Mouse (Mus musculus): ENCODE measurements around the gene Irgm2. TPM values are rescaled to one million over a fixed set of nuclear protein-coding genes. Genes with fewer than 3 reads are reported as not detected.
"Not testable (repeated sequence)": the region's sequence is repeated elsewhere in the genome, so short reads cannot be mapped to it uniquely, and the experiment has no call there.

Gene Irgm2
- polyA plus RNA-seq, 1 experiment from 2014 or later = 1.5 TPM

DNA sequence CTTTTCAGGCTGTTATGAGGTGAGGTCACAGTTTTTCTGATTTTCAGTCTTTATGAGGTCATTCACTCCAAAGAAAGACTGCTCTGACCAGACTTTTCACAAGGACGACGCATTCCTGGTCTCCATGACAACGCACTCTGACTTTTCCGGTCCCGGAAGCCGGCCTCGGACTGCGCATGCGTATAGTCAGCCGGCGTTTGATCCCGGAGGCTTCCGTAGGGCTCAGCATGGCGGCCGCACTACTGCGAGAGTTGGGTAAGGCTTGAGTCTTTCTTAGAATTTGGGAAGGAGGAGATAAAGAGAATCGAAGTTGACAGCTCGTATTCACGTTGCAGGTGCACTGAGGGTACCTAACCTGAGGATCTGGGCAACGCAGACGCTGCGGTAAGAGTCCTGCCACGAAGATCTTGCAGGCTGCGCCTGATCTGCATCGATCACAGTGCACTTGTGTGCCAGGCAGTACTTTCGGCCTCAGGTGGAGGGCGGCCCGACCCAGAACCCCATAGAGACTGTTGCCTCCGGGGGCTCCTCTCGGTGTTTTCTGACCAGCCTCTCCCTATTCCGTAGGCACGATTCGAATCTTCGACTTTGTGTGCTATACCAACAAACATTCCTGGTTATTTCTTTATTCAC lies 27.8 kb upstream of the Irgm2 start, which contains the start of gene Mrpl22:
Gene Mrpl22 (plus strand): TSS at position 203 of the 633 bp plus-strand sequence.
- H3K9ac ChIP-seq (replicated peaks; ENCODE audit: low read length) = peak within 1 kb of the TSS; percentile 83
- no peak within 1 kb of the TSS; the same call in 1 of the 2 replicates for H3K27ac ChIP-seq (replicated peaks; ENCODE audit: low read depth, low read length)
- no peaks in the 10 kb centered on the region for H3K4me1 ChIP-seq (ENCODE audit: control insufficient read depth, insufficient read depth, low read length)
- WGBS = under 1% methylated on average over 34 of the region's 34 CpGs
- ATAC-seq (replicated peaks; ENCODE audit: insufficient number of reproducible peaks, low FRiP score, low TSS enrichment, low read depth) (peak; percentile 63), DNase-seq (ENCODE audit: low spot score) (peak; percentile 99)
- peak within 1 kb of the TSS; percentile 71 for H3K4me3 ChIP-seq (ENCODE audit: low read depth, low read length)
- peak within 1 kb of the TSS; percentile 72 for H3K4me2 ChIP-seq (ENCODE audit: low read depth, low read length)
- H3K36me3 ChIP-seq (replicated peaks; ENCODE audit: control insufficient read depth, insufficient read depth, low read depth, low read length) = no peaks in the 10 kb centered on the region; the same call in 1 of the 2 replicates
- no peaks in the 10 kb centered on the region for H3K9me3 ChIP-seq (replicated peaks; ENCODE audit: control insufficient read depth, low read length)
- no peaks in the 10 kb centered on the region for H3K27me3 ChIP-seq (ENCODE audit: control insufficient read depth, insufficient read depth, low read length)

DNA sequence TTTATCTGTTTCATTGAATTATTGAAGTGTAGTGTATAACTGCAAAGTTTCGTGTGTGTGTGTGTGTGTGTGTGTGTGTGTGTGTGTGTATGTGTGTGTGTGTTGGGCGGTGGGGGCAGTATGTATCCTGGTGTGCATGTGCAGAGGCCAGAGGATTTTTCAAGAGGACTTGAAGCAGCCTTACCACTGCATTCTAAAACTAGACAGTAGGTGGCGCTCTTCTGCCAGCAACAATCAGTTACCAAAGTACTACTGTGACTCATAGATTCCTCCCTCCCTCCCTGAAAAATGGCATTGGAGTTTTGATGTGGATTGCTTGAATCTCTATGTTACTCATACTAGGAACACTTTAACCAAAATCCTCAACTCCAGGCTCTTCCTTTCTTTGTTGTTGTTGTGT lies 19.9 kb upstream of the Irgm2 start:
- Histone ChIP-seq H3K36me3 (replicated peaks; ENCODE audit: control insufficient read depth, insufficient read depth, low read depth, low read length) (peaks cover 4% of the 10 kb centered on the region; the same call in 1 of the 2 replicates), H3K9ac (replicated peaks; ENCODE audit: low read length) (no peak overlapping the region)
- 31% methylated on average over 3 of the region's 3 CpGs for WGBS

GRCm38 (mm10) chr11:58179986-58180385 lies 19.4 kb upstream of the Irgm2 start:
- not testable (repeated sequence) for H3K9me3 ChIP-seq (replicated peaks; ENCODE audit: control insufficient read depth, low read length); H3K27me3 ChIP-seq (ENCODE audit: control insufficient read depth, insufficient read depth, low read length); H3K4me1 ChIP-seq (ENCODE audit: control insufficient read depth, insufficient read depth, low read length); H3K9ac ChIP-seq (replicated peaks; ENCODE audit: low read length); DNase-seq (ENCODE audit: low spot score); ATAC-seq (replicated peaks; ENCODE audit: insufficient number of reproducible peaks, low FRiP score, low TSS enrichment, low read depth); H3K4me2 ChIP-seq (ENCODE audit: low read depth, low read length); H3K4me3 ChIP-seq (ENCODE audit: low read depth, low read length); H3K36me3 ChIP-seq (replicated peaks; ENCODE audit: control insufficient read depth, insufficient read depth, low read depth, low read length); H3K27ac ChIP-seq (replicated peaks; ENCODE audit: low read depth, low read length)
- WGBS = 94% methylated on average over 6 of the region's 6 CpGs

More for the DNA sequence above, 19.9 kb upstream of the Irgm2 start:
- H3K27ac ChIP-seq (replicated peaks; ENCODE audit: low read depth, low read length) = no peak overlapping the region
- H3K4me3 ChIP-seq (ENCODE audit: low read depth, low read length) = no peak overlapping the region
- no peaks in the 10 kb centered on the region for H3K4me1 ChIP-seq (ENCODE audit: control insufficient read depth, insufficient read depth, low read length)
- no peaks in the 10 kb centered on the region for H3K27me3 ChIP-seq (ENCODE audit: control insufficient read depth, insufficient read depth, low read length)
- DNase-seq (ENCODE audit: low spot score) (peak; percentile 88), ATAC-seq (replicated peaks; ENCODE audit: insufficient number of reproducible peaks, low FRiP score, low TSS enrichment, low read depth) (peak; percentile 29; the same call in 1 of the 2 replicates)
- no peaks in the 10 kb centered on the region for H3K9me3 ChIP-seq (replicated peaks; ENCODE audit: control insufficient read depth, low read length)
- H3K4me2 ChIP-seq (ENCODE audit: low read depth, low read length) = no peak overlapping the region

- ATAC-seq (replicated peaks; ENCODE audit: insufficient number of reproducible peaks, low FRiP score, low TSS enrichment, low read depth) = no peak
- WGBS = 91% methylated on average over 7 of the region's 7 CpGs
- peaks cover 4% of the 10 kb centered on the region; the same call in 1 of the 2 replicates for H3K36me3 ChIP-seq (replicated peaks; ENCODE audit: control insufficient read depth, insufficient read depth, low read depth, low read length)
Observed at GRCm38 (mm10) chr11:58180756-58181155, 18.7 kb upstream of the Irgm2 start.

DNA sequence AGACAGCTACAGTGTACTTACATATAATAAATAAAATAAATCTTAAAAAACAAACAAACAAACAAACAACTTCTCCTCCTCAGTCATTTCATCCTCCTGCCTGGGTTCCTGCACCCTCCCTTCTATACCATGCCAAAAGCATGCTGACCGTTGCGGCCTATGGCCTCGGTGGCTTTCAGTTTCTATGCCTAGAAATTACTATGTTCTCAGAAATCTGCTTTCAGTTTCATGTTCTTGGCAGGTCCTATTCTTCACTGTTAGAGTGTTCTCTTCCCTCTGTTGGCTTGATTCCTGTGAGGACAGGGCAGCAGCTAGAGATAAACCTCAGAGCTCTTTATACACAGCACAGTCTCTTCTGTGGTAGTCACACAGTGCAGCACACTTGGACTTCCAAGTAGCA lies 15.8 kb upstream of the Irgm2 start:
- ATAC-seq (replicated peaks; ENCODE audit: insufficient number of reproducible peaks, low FRiP score, low TSS enrichment, low read depth) = no peak
- Histone ChIP-seq H3K36me3 (replicated peaks; ENCODE audit: control insufficient read depth, insufficient read depth, low read depth, low read length) (no peaks in the 10 kb centered on the region), H3K4me3 (ENCODE audit: low read depth, low read length) (no peak overlapping the region), H3K9ac (replicated peaks; ENCODE audit: low read length) (no peak overlapping the region), H3K4me2 (ENCODE audit: low read depth, low read length) (no peak overlapping the region), H3K27me3 (ENCODE audit: control insufficient read depth, insufficient read depth, low read length) (no peaks in the 10 kb centered on the region), H3K27ac (replicated peaks; ENCODE audit: low read depth, low read length) (no peak overlapping the region), H3K9me3 (replicated peaks; ENCODE audit: control insufficient read depth, low read length) (no peaks in the 10 kb centered on the region), H3K4me1 (ENCODE audit: control insufficient read depth, insufficient read depth, low read length) (no peaks in the 10 kb centered on the region)
- no peak for DNase-seq (ENCODE audit: low spot score)
- 93% methylated on average over 3 of the region's 3 CpGs for WGBS

More at GRCm38 (mm10) chr11:58180756-58181155, 18.7 kb upstream of the Irgm2 start:
- DNase-seq (ENCODE audit: low spot score) = no peak
- no peak overlapping the region for H3K27ac ChIP-seq (replicated peaks; ENCODE audit: low read depth, low read length)
- no peaks in the 10 kb centered on the region for H3K27me3 ChIP-seq (ENCODE audit: control insufficient read depth, insufficient read depth, low read length)
- H3K4me2 ChIP-seq (ENCODE audit: low read depth, low read length) = no peak overlapping the region
- H3K9me3 ChIP-seq (replicated peaks; ENCODE audit: control insufficient read depth, low read length) = no peaks in the 10 kb centered on the region
- no peak overlapping the region for H3K9ac ChIP-seq (replicated peaks; ENCODE audit: low read length)
- H3K4me1 ChIP-seq (ENCODE audit: control insufficient read depth, insufficient read depth, low read length) = no peaks in the 10 kb centered on the region
- no peak overlapping the region for H3K4me3 ChIP-seq (ENCODE audit: low read depth, low read length)

DNA sequence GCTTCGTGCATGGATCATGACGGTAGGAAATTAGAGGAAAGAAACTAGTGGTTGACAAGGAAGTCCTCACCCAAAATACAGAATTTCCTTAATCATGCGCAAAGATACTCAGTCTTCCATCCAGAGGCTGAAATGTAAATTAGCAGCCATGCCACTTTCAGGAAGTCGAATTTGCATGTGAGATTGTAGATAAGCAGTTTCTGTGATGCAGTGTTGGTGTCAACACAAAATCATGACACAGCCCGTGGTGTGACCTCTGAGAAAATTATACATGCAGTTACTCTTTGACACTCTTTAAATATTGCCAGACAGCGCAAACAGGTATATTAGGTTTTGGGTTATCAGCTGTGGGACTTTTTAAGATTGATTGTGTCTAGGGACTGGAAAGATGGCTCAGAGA lies 9.7 kb upstream of the Irgm2 start:
- H3K4me1 ChIP-seq (ENCODE audit: control insufficient read depth, insufficient read depth, low read length) = no peaks in the 10 kb centered on the region
- H3K27me3 ChIP-seq (ENCODE audit: control insufficient read depth, insufficient read depth, low read length) = no peaks in the 10 kb centered on the region
- H3K9me3 ChIP-seq (replicated peaks; ENCODE audit: control insufficient read depth, low read length) = no peaks in the 10 kb centered on the region
- no peaks in the 10 kb centered on the region for H3K36me3 ChIP-seq (replicated peaks; ENCODE audit: control insufficient read depth, insufficient read depth, low read depth, low read length)
- DNase-seq (ENCODE audit: low spot score) (no peak), ATAC-seq (replicated peaks; ENCODE audit: insufficient number of reproducible peaks, low FRiP score, low TSS enrichment, low read depth) (no peak)
- H3K9ac ChIP-seq (replicated peaks; ENCODE audit: low read length) = no peak overlapping the region
- H3K4me2 ChIP-seq (ENCODE audit: low read depth, low read length) = no peak overlapping the region
- H3K4me3 ChIP-seq (ENCODE audit: low read depth, low read length) = no peak overlapping the region
- WGBS = 96% methylated on average over 6 of the region's 6 CpGs
- H3K27ac ChIP-seq (replicated peaks; ENCODE audit: low read depth, low read length) = no peak overlapping the region

- WGBS = 75% methylated on average over 3 of the region's 3 CpGs
- DNase-seq (ENCODE audit: low spot score) (no peak), ATAC-seq (replicated peaks; ENCODE audit: insufficient number of reproducible peaks, low FRiP score, low TSS enrichment, low read depth) (no peak)
- Histone ChIP-seq H3K9ac (replicated peaks; ENCODE audit: low read length) (no peak overlapping the region), H3K4me2 (ENCODE audit: low read depth, low read length) (no peak overlapping the region), H3K27me3 (ENCODE audit: control insufficient read depth, insufficient read depth, low read length) (no peaks in the 10 kb centered on the region), H3K27ac (replicated peaks; ENCODE audit: low read depth, low read length) (no peak overlapping the region), H3K4me1 (ENCODE audit: control insufficient read depth, insufficient read depth, low read length) (no peaks in the 10 kb centered on the region), H3K36me3 (replicated peaks; ENCODE audit: control insufficient read depth, insufficient read depth, low read depth, low read length) (no peaks in the 10 kb centered on the region), H3K9me3 (replicated peaks; ENCODE audit: control insufficient read depth, low read length) (no peaks in the 10 kb centered on the region), H3K4me3 (ENCODE audit: low read depth, low read length) (no peak overlapping the region)
Observed at GRCm38 (mm10) chr11:58193326-58193725, 6.1 kb upstream of the Irgm2 start.

GRCm38 (mm10) chr11:58193860-58194520 lies 5.4 kb upstream of the Irgm2 start:
- no peak overlapping the region for H3K27ac ChIP-seq (replicated peaks; ENCODE audit: low read depth, low read length)
- no peak overlapping the region for H3K4me3 ChIP-seq (ENCODE audit: low read depth, low read length)
- 42% methylated on average over 4 of the region's 4 CpGs for WGBS
- H3K9me3 ChIP-seq (replicated peaks; ENCODE audit: control insufficient read depth, low read length) = no peaks in the 10 kb centered on the region
- no peak for DNase-seq (ENCODE audit: low spot score)
- H3K9ac ChIP-seq (replicated peaks; ENCODE audit: low read length) = no peak overlapping the region
- H3K27me3 ChIP-seq (ENCODE audit: control insufficient read depth, insufficient read depth, low read length) = no peaks in the 10 kb centered on the region
- no peak for ATAC-seq (replicated peaks; ENCODE audit: insufficient number of reproducible peaks, low FRiP score, low TSS enrichment, low read depth)
- no peaks in the 10 kb centered on the region for H3K36me3 ChIP-seq (replicated peaks; ENCODE audit: control insufficient read depth, insufficient read depth, low read depth, low read length)
- no peak overlapping the region for H3K4me2 ChIP-seq (ENCODE audit: low read depth, low read length)
- H3K4me1 ChIP-seq (ENCODE audit: control insufficient read depth, insufficient read depth, low read length) = no peaks in the 10 kb centered on the region

Measured in embryonic facial prominence, embryonic 11.5 days (tissue).